Mouse (Mus musculus): ENCODE results near the gene Aldh1l1. TPM values are rescaled to one million over a fixed set of nuclear protein-coding genes. Genes with fewer than 3 reads are reported as not detected.

The Aldh1l1 gene
- polyA plus RNA-seq, 1 experiment = 253 TPM

DNA sequence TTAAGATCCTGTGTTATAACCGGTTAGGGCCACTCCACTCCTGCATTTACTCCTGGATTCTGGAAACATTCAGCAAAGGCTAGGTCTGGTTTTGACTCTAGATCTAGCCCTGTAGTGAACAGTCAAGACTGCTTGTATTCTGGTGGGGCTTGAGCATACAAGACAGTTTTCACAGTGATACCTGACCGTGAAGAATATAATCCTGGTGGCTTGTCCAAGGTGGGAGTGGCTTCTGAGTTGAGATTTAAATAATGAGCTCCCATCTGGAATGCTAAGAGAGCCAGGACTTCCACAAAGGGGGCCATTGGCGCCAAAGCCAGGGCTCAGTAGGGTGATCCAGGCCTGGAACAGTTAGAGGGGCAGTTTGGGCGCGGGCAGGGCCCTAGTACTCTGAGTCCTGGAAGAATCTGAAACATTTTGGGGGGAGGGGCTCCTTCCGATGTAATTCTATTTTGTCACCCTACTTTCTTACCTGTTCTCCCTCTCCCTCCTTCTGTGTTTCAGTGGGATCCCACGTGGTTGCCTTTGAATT lies 22.3 kb upstream of the Aldh1l1 start:
- TF ChIP-seq POLR2A (IDR thresholded peaks at IDR 0.05; ENCODE audit: low read depth, low read length) (no peak), CTCF (conservative IDR thresholded peaks at IDR 0.05; ENCODE audit: insufficient read depth, insufficient read length, low read depth, low read length) (no peak)
- Histone ChIP-seq H3K4me3 (ENCODE audit: insufficient read depth, low read depth, low read length) (peak overlapping the region; percentile 89), H3K4me1 (ENCODE audit: control insufficient read depth, insufficient read depth, low read length) (peaks cover 52% of the 10 kb centered on the region), H3K27me3 (replicated peaks; ENCODE audit: control insufficient read depth, insufficient read depth, low read length) (no peaks in the 10 kb centered on the region), H3K27ac (ENCODE audit: insufficient read depth, low read depth, low read length) (peak overlapping the region; percentile 85), H3K36me3 (ENCODE audit: control insufficient read depth, insufficient read depth, low read length) (peaks cover 1% of the 10 kb centered on the region; the same call in 1 of the 2 replicates)
- DNase-seq = no peak
- 41% methylated on average over 7 of the region's 7 CpGs for WGBS

DNA sequence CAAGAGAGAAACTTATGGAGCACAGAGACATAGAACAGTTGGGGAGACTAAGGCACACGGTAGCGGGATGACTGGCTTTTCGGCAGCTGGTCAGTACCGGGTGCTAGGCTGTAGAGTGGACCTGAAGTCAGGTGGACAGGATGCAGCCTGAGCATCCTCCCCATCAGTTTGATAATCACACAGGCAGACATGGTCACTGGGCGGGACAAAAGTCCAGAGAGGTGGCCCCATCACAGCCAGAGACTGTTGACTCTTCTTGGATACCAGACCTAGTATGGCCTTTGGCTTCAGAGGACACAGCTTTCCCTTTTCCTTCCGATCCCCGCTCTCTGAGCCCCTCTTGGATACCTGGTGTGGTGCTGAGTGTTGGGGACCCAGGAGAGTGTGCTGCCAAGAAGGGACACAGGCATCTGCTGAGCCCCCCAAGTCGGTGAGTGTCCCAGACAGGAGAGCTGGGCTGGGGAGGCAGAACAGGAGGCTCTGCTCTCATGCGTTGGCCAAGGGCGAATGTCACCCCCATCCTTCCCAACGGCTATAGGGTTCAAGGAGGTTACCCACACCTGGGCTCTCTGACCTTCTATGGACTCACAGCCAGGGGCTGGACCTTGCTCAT lies 21.1 kb upstream of the Aldh1l1 start:
- DNase-seq = peak; percentile 15
- H3K36me3 ChIP-seq (ENCODE audit: control insufficient read depth, insufficient read depth, low read length) = peaks cover 1% of the 10 kb centered on the region; the same call in 1 of the 2 replicates
- H3K27ac ChIP-seq (ENCODE audit: insufficient read depth, low read depth, low read length) = peak overlapping the region; percentile 29
- TF ChIP-seq CTCF (conservative IDR thresholded peaks at IDR 0.05; ENCODE audit: insufficient read depth, insufficient read length, low read depth, low read length) (no peak), POLR2A (IDR thresholded peaks at IDR 0.05; ENCODE audit: low read depth, low read length) (no peak)
- H3K4me3 ChIP-seq (ENCODE audit: insufficient read depth, low read depth, low read length) = no peak overlapping the region
- peaks cover 59% of the 10 kb centered on the region for H3K4me1 ChIP-seq (ENCODE audit: control insufficient read depth, insufficient read depth, low read length)
- WGBS = 89% methylated on average over 11 of the region's 11 CpGs
- H3K27me3 ChIP-seq (replicated peaks; ENCODE audit: control insufficient read depth, insufficient read depth, low read length) = no peaks in the 10 kb centered on the region

DNA sequence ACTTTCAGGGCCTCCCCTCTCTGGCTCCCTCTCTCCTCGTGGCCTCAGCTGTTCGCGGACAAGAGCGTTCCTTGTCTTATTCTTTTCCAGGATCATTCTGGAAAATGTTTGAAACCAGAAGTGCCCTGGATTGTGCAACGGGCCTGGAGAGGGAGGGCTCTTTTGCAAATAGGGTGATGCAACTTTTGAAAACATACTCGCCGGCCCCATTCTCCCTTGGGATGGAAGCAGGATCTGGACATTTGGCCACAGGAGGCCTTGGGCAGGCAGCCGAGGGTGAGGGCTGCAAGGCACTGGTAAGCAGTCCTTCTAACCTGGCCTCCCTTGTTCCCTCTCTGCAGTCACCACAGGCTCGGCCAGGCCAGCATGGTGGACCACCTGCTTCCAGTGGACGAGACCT lies 20.1 kb upstream of the Aldh1l1 start:
- Histone ChIP-seq H3K27me3 (replicated peaks; ENCODE audit: control insufficient read depth, insufficient read depth, low read length) (no peaks in the 10 kb centered on the region), H3K27ac (ENCODE audit: insufficient read depth, low read depth, low read length) (peak overlapping the region; percentile 12; the same call in 1 of the 2 replicates), H3K4me3 (ENCODE audit: insufficient read depth, low read depth, low read length) (no peak overlapping the region), H3K4me1 (ENCODE audit: control insufficient read depth, insufficient read depth, low read length) (peaks cover 67% of the 10 kb centered on the region), H3K36me3 (ENCODE audit: control insufficient read depth, insufficient read depth, low read length) (peaks cover 1% of the 10 kb centered on the region; the same call in 1 of the 2 replicates)
- DNase-seq = peak; percentile 72
- WGBS = 63% methylated on average over 10 of the region's 10 CpGs
- no peak for TF ChIP-seq POLR2A (IDR thresholded peaks at IDR 0.05; ENCODE audit: low read depth, low read length)
- TF ChIP-seq CTCF (conservative IDR thresholded peaks at IDR 0.05; ENCODE audit: insufficient read depth, insufficient read length, low read depth, low read length) = no peak

DNA sequence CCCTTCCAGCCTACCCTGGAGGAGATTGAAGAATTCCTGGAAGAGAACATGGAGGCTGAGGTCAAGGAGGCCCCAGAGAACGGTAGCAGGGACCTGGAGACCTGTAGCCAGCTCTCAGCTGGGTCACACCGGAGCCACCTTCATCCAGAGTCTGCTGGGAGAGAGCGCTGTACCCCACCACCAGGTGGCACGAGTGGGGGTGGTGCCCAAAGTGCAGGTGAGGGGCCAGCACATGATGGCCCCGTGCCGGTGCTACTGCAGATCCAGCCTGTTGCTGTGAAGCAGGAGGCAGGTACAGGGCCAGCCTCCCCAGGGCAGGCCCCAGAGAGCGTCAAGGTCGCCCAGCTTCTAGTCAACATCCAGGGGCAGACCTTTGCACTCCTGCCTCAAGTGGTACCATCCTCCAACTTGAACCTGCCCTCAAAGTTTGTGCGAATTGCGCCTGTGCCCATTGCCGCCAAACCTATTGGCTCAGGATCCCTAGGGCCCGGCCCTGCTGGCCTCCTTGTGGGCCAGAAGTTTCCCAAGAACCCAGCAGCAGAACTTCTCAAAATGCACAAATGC lies 19.3 kb upstream of the Aldh1l1 start:
- Histone ChIP-seq H3K27me3 (replicated peaks; ENCODE audit: control insufficient read depth, insufficient read depth, low read length) (no peaks in the 10 kb centered on the region), H3K4me1 (ENCODE audit: control insufficient read depth, insufficient read depth, low read length) (peaks cover 68% of the 10 kb centered on the region), H3K27ac (ENCODE audit: insufficient read depth, low read depth, low read length) (peak overlapping the region; percentile 17; the same call in 1 of the 2 replicates), H3K4me3 (ENCODE audit: insufficient read depth, low read depth, low read length) (no peak overlapping the region), H3K36me3 (ENCODE audit: control insufficient read depth, insufficient read depth, low read length) (peaks cover 1% of the 10 kb centered on the region; the same call in 1 of the 2 replicates)
- 68% methylated on average over 12 of the region's 12 CpGs for WGBS
- DNase-seq = peak; percentile 83
- TF ChIP-seq CTCF (conservative IDR thresholded peaks at IDR 0.05; ENCODE audit: insufficient read depth, insufficient read length, low read depth, low read length) = 0 out of 2 replicates have a peak, but pooled peaks have one; percentile 24
- TF ChIP-seq POLR2A (IDR thresholded peaks at IDR 0.05; ENCODE audit: low read depth, low read length) = no peak

DNA sequence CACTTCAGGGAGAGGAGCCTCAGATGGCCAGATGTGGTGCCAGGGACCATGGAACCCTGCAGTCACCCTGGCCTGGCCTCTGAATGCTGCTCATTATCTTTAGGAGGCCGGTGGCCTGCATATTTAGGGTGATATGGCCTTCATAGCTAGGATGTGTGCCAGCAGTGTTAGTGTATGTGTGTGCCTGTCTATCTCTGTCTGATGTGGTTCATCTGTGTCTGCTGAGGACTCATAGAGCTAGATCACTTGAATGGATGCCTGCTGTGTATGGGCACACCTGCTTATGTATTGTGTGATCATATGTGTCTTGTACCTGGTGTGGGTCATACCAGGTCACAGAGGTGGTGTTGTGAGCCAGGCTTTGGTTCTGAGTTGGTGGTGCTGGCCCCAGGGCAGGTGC lies 18.0 kb upstream of the Aldh1l1 start:
- TF ChIP-seq CTCF (conservative IDR thresholded peaks at IDR 0.05; ENCODE audit: insufficient read depth, insufficient read length, low read depth, low read length) = no peak
- no peak for TF ChIP-seq POLR2A (IDR thresholded peaks at IDR 0.05; ENCODE audit: low read depth, low read length)
- peaks cover 1% of the 10 kb centered on the region; the same call in 1 of the 2 replicates for H3K36me3 ChIP-seq (ENCODE audit: control insufficient read depth, insufficient read depth, low read length)
- peaks cover 75% of the 10 kb centered on the region for H3K4me1 ChIP-seq (ENCODE audit: control insufficient read depth, insufficient read depth, low read length)
- no peak for DNase-seq
- H3K27me3 ChIP-seq (replicated peaks; ENCODE audit: control insufficient read depth, insufficient read depth, low read length) = no peaks in the 10 kb centered on the region
- no peak overlapping the region for H3K27ac ChIP-seq (ENCODE audit: insufficient read depth, low read depth, low read length)
- no peak overlapping the region for H3K4me3 ChIP-seq (ENCODE audit: insufficient read depth, low read depth, low read length)
- 51% methylated on average over 1 of the region's 1 CpGs for WGBS

DNA sequence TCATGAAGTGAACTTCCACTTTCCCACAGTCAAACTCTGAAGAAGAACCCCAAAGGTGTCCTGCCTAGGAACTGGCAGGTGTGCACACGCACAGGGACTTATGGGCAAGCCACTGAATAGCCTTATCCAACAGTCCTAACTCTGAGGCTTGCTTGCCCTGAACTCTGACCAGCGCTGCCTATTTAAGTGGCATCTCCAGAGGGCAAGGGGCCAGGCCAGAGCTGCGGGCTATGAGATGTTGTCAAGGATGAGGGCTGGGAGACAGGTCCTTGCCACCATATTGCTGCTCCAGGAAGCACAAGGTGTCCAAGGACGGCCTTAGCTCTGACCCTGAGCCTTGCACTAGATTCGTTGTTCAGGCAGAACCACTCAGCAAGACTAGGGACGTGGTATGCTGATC lies 17.2 kb upstream of the Aldh1l1 start:
- Histone ChIP-seq H3K4me1 (ENCODE audit: control insufficient read depth, insufficient read depth, low read length) (peaks cover 79% of the 10 kb centered on the region), H3K27ac (ENCODE audit: insufficient read depth, low read depth, low read length) (no peak overlapping the region), H3K27me3 (replicated peaks; ENCODE audit: control insufficient read depth, insufficient read depth, low read length) (no peaks in the 10 kb centered on the region), H3K4me3 (ENCODE audit: insufficient read depth, low read depth, low read length) (no peak overlapping the region), H3K36me3 (ENCODE audit: control insufficient read depth, insufficient read depth, low read length) (peaks cover 1% of the 10 kb centered on the region; the same call in 1 of the 2 replicates)
- TF ChIP-seq POLR2A (IDR thresholded peaks at IDR 0.05; ENCODE audit: low read depth, low read length) = no peak
- TF ChIP-seq CTCF (conservative IDR thresholded peaks at IDR 0.05; ENCODE audit: insufficient read depth, insufficient read length, low read depth, low read length) = no peak
- peak; percentile 42 for DNase-seq
- WGBS = 65% methylated on average over 6 of the region's 6 CpGs

DNA sequence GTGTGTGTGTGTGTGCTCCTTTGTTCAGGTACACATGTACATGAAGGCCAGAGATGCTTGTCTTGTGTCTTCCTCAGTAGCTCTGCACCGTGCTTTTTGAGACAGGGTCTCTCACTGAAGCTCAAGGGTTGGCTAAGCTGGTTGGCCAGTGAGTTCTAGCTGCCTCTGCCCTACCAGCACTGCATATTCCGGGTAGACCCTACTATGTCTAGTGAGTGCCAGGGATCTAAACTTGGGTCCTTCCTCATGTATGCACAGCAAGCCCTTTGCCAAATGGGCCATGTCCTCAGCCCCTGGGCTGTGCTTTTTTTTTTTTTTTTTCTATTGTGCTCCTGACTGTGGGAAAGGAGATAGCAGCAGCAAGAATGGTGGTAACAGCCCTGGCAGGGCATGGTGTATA lies 16.0 kb upstream of the Aldh1l1 start:
- Histone ChIP-seq H3K4me1 (ENCODE audit: control insufficient read depth, insufficient read depth, low read length) (peaks cover 69% of the 10 kb centered on the region), H3K4me3 (ENCODE audit: insufficient read depth, low read depth, low read length) (no peak overlapping the region), H3K27ac (ENCODE audit: insufficient read depth, low read depth, low read length) (no peak overlapping the region), H3K27me3 (replicated peaks; ENCODE audit: control insufficient read depth, insufficient read depth, low read length) (no peaks in the 10 kb centered on the region), H3K36me3 (ENCODE audit: control insufficient read depth, insufficient read depth, low read length) (peaks cover 1% of the 10 kb centered on the region; the same call in 1 of the 2 replicates)
- TF ChIP-seq POLR2A (IDR thresholded peaks at IDR 0.05; ENCODE audit: low read depth, low read length) = no peak
- no peak for TF ChIP-seq CTCF (conservative IDR thresholded peaks at IDR 0.05; ENCODE audit: insufficient read depth, insufficient read length, low read depth, low read length)
- 80% methylated on average over 2 of the region's 2 CpGs for WGBS
- DNase-seq = no peak

All from kidney, adult 2 months (tissue).